Mouse (Mus musculus): ENCODE measurements around the gene Tnfrsf1a. TPM values are rescaled to one million over a fixed set of nuclear protein-coding genes. Genes with fewer than 3 reads are reported as not detected.

The Tnfrsf1a gene
- polyA plus RNA-seq, 1 experiment from 2014 or later = 37.0 TPM

DNA sequence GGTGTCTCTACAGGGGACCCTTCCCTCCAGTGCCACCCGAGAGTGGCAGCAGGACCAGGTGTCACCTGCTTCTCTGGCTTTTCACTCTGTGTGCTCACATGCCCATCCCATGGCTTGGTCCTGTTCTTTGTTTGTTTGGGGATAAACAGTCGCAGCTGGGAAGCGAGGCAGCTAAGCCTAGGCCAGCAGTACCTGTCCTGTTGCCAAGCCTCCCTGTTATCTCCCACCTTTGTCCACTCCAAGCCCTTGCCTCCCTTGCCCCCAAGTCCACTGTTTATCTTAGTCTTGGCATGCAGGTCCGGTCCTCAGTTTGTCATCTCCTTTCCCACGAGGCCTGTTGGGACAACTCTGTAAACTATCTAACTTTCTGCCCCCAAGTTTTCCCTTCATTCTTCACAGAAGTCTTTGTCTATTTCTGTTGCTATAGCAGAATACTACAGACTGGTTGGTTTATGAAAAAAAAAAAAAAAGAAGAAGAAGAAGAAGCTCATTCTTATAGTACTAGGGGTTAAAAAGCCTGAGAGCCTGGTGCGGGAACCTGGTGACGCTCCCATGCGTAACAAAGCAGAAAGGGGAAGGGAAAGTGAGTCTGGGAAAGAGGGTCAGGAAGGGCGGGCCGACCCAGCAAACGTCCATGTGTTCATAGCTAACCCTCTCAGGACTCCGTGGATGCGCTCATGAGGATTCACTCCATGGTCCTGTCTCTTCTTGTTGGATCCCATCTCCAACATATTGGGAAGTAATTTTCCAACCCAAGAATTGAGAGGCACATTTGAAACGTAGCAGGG, 15.9 kb upstream of the Tnfrsf1a start:
- Histone ChIP-seq H3K9me3 (replicated peaks; ENCODE audit: control insufficient read depth, low read length) (no peaks in the 10 kb centered on the region), H3K27ac (ENCODE audit: low read depth, low read length) (no peak overlapping the region), H3K4me1 (ENCODE audit: control insufficient read depth, insufficient read depth, low read length) (no peaks in the 10 kb centered on the region), H3K36me3 (ENCODE audit: control insufficient read depth, insufficient read depth, low read length) (no peaks in the 10 kb centered on the region), H3K27me3 (ENCODE audit: control insufficient read depth, insufficient read depth, low read length) (no peaks in the 10 kb centered on the region), H3K9ac (ENCODE audit: low read depth, low read length) (no peak overlapping the region), H3K4me3 (ENCODE audit: low read depth, low read length) (no peak overlapping the region), H3K4me2 (no peak overlapping the region)
- no peak for ATAC-seq (replicated peaks; ENCODE audit: insufficient number of reproducible peaks, low FRiP score, low TSS enrichment)
- 74% methylated on average over 14 of the region's 14 CpGs for WGBS (ENCODE audit: insufficient replicate concordance)

GRCm38 (mm10) chr6:125334356-125334755, 14.8 kb upstream of the Tnfrsf1a start:
- ATAC-seq (replicated peaks; ENCODE audit: insufficient number of reproducible peaks, low FRiP score, low TSS enrichment) = no peak
- no peaks in the 10 kb centered on the region for H3K9me3 ChIP-seq (replicated peaks; ENCODE audit: control insufficient read depth, low read length)
- H3K4me3 ChIP-seq (ENCODE audit: low read depth, low read length) = no peak overlapping the region
- H3K27ac ChIP-seq (ENCODE audit: low read depth, low read length) = no peak overlapping the region
- no peaks in the 10 kb centered on the region for H3K36me3 ChIP-seq (ENCODE audit: control insufficient read depth, insufficient read depth, low read length)
- H3K9ac ChIP-seq (ENCODE audit: low read depth, low read length) = no peak overlapping the region
- H3K4me2 ChIP-seq = no peak overlapping the region
- WGBS (ENCODE audit: insufficient replicate concordance) = 71% methylated on average over 2 of the region's 2 CpGs
- H3K4me1 ChIP-seq (ENCODE audit: control insufficient read depth, insufficient read depth, low read length) = no peaks in the 10 kb centered on the region
- H3K27me3 ChIP-seq (ENCODE audit: control insufficient read depth, insufficient read depth, low read length) = no peaks in the 10 kb centered on the region

GRCm38 (mm10) chr6:125338791-125339660, 10.1 kb upstream of the Tnfrsf1a start:
- 59% methylated on average over 9 of the region's 9 CpGs for WGBS (ENCODE audit: insufficient replicate concordance)
- Histone ChIP-seq H3K9ac (ENCODE audit: low read depth, low read length) (no peak overlapping the region), H3K4me2 (no peak overlapping the region), H3K4me3 (ENCODE audit: low read depth, low read length) (no peak overlapping the region), H3K9me3 (replicated peaks; ENCODE audit: control insufficient read depth, low read length) (no peaks in the 10 kb centered on the region), H3K27ac (ENCODE audit: low read depth, low read length) (no peak overlapping the region; the same call in 1 of the 2 replicates), H3K36me3 (ENCODE audit: control insufficient read depth, insufficient read depth, low read length) (no peaks in the 10 kb centered on the region), H3K4me1 (ENCODE audit: control insufficient read depth, insufficient read depth, low read length) (peaks cover 6% of the 10 kb centered on the region; the same call in 1 of the 2 replicates), H3K27me3 (ENCODE audit: control insufficient read depth, insufficient read depth, low read length) (peaks cover 3% of the 10 kb centered on the region; the same call in 1 of the 2 replicates)
- no peak for ATAC-seq (replicated peaks; ENCODE audit: insufficient number of reproducible peaks, low FRiP score, low TSS enrichment)

DNA sequence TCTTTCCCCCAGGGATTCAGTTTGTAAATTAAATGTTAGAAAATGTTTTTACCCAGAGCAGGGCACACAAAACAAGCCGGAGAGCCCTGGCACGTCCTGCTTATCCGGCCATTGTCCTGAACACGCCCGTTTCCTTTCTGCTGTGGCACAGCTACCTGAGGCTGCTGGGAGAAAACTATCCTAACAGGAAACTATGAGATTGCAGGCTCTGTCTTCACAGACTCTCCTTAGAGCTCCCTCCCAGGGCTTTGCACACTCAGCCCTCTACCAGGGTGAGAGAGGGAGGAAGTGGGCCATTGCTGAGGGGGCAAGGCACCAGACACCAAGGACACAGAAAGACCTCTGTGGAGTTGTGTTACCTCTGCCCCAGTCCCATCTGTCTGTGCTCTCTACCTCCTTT, 8.9 kb upstream of the Tnfrsf1a start:
- peaks cover 6% of the 10 kb centered on the region; the same call in 1 of the 2 replicates for H3K4me1 ChIP-seq (ENCODE audit: control insufficient read depth, insufficient read depth, low read length)
- H3K9ac ChIP-seq (ENCODE audit: low read depth, low read length) = no peak overlapping the region
- ATAC-seq (replicated peaks; ENCODE audit: insufficient number of reproducible peaks, low FRiP score, low TSS enrichment) = no peak
- H3K9me3 ChIP-seq (replicated peaks; ENCODE audit: control insufficient read depth, low read length) = no peaks in the 10 kb centered on the region
- no peaks in the 10 kb centered on the region for H3K36me3 ChIP-seq (ENCODE audit: control insufficient read depth, insufficient read depth, low read length)
- peak overlapping the region; percentile 67 for H3K27ac ChIP-seq (ENCODE audit: low read depth, low read length)
- 58% methylated on average over 5 of the region's 5 CpGs for WGBS (ENCODE audit: insufficient replicate concordance)
- no peak overlapping the region for H3K4me3 ChIP-seq (ENCODE audit: low read depth, low read length)
- peaks cover 4% of the 10 kb centered on the region; the same call in 1 of the 2 replicates for H3K27me3 ChIP-seq (ENCODE audit: control insufficient read depth, insufficient read depth, low read length)
- no peak overlapping the region for H3K4me2 ChIP-seq

- Histone ChIP-seq H3K9ac (ENCODE audit: low read depth, low read length) (no peak overlapping the region), H3K36me3 (ENCODE audit: control insufficient read depth, insufficient read depth, low read length) (no peaks in the 10 kb centered on the region), H3K4me3 (ENCODE audit: low read depth, low read length) (no peak overlapping the region), H3K27ac (ENCODE audit: low read depth, low read length) (no peak overlapping the region), H3K9me3 (replicated peaks; ENCODE audit: control insufficient read depth, low read length) (no peaks in the 10 kb centered on the region), H3K27me3 (ENCODE audit: control insufficient read depth, insufficient read depth, low read length) (peaks cover 4% of the 10 kb centered on the region; the same call in 1 of the 2 replicates), H3K4me2 (no peak overlapping the region), H3K4me1 (ENCODE audit: control insufficient read depth, insufficient read depth, low read length) (peaks cover 6% of the 10 kb centered on the region; the same call in 1 of the 2 replicates)
- ATAC-seq (replicated peaks; ENCODE audit: insufficient number of reproducible peaks, low FRiP score, low TSS enrichment) = no peak
- WGBS (ENCODE audit: insufficient replicate concordance) = 65% methylated on average over 3 of the region's 3 CpGs
Measured at GRCm38 (mm10) chr6:125342198-125342597, 7.0 kb upstream of the Tnfrsf1a start.

DNA sequence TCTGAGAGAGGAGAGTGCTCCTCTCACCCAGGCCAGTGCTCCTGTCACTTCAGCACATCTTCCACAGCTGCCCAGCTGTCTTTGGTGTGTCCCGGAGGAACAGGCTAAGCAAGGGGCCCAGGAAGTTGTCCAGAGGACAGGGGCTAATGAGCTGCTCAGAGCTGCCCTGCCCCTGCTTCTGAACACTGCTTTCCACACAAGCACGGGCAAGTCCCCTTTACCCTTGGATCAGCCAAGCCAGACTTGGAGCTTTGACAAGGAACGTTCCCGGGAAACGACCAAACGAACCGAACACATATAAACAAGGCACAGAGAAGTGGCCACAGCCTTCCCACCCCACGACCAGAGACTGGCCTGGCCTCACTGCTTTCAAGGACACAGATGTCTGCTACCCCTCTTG, 5.1 kb upstream of the Tnfrsf1a start:
- Histone ChIP-seq H3K4me1 (ENCODE audit: control insufficient read depth, insufficient read depth, low read length) (peaks cover 12% of the 10 kb centered on the region), H3K9me3 (replicated peaks; ENCODE audit: control insufficient read depth, low read length) (no peaks in the 10 kb centered on the region), H3K27me3 (ENCODE audit: control insufficient read depth, insufficient read depth, low read length) (peaks cover 4% of the 10 kb centered on the region; the same call in 1 of the 2 replicates), H3K36me3 (ENCODE audit: control insufficient read depth, insufficient read depth, low read length) (no peaks in the 10 kb centered on the region), H3K4me2 (no peak overlapping the region), H3K27ac (ENCODE audit: low read depth, low read length) (no peak overlapping the region), H3K4me3 (ENCODE audit: low read depth, low read length) (no peak overlapping the region), H3K9ac (ENCODE audit: low read depth, low read length) (no peak overlapping the region)
- WGBS (ENCODE audit: insufficient replicate concordance) = 38% methylated on average over 8 of the region's 8 CpGs
- no peak for ATAC-seq (replicated peaks; ENCODE audit: insufficient number of reproducible peaks, low FRiP score, low TSS enrichment)

GRCm38 (mm10) chr6:125344866-125345265, 4.3 kb upstream of the Tnfrsf1a start:
- Histone ChIP-seq H3K4me2 (no peak overlapping the region), H3K9me3 (replicated peaks; ENCODE audit: control insufficient read depth, low read length) (no peaks in the 10 kb centered on the region), H3K36me3 (ENCODE audit: control insufficient read depth, insufficient read depth, low read length) (no peaks in the 10 kb centered on the region), H3K27ac (ENCODE audit: low read depth, low read length) (no peak overlapping the region), H3K27me3 (ENCODE audit: control insufficient read depth, insufficient read depth, low read length) (peaks cover 4% of the 10 kb centered on the region; the same call in 1 of the 2 replicates), H3K4me1 (ENCODE audit: control insufficient read depth, insufficient read depth, low read length) (peaks cover 14% of the 10 kb centered on the region), H3K4me3 (ENCODE audit: low read depth, low read length) (no peak overlapping the region), H3K9ac (ENCODE audit: low read depth, low read length) (no peak overlapping the region)
- ATAC-seq (replicated peaks; ENCODE audit: insufficient number of reproducible peaks, low FRiP score, low TSS enrichment) = no peak
- WGBS (ENCODE audit: insufficient replicate concordance) = 62% methylated on average over 4 of the region's 4 CpGs

GRCm38 (mm10) chr6:125345625-125346024, 3.5 kb upstream of the Tnfrsf1a start:
- H3K4me1 ChIP-seq (ENCODE audit: control insufficient read depth, insufficient read depth, low read length) = peaks cover 10% of the 10 kb centered on the region
- H3K36me3 ChIP-seq (ENCODE audit: control insufficient read depth, insufficient read depth, low read length) = no peaks in the 10 kb centered on the region
- no peak overlapping the region for H3K9ac ChIP-seq (ENCODE audit: low read depth, low read length)
- peaks cover 4% of the 10 kb centered on the region; the same call in 1 of the 2 replicates for H3K27me3 ChIP-seq (ENCODE audit: control insufficient read depth, insufficient read depth, low read length)
- no peak overlapping the region for H3K4me3 ChIP-seq (ENCODE audit: low read depth, low read length)
- H3K27ac ChIP-seq (ENCODE audit: low read depth, low read length) = no peak overlapping the region
- WGBS (ENCODE audit: insufficient replicate concordance) = 66% methylated on average over 1 of the region's 1 CpGs
- no peak for ATAC-seq (replicated peaks; ENCODE audit: insufficient number of reproducible peaks, low FRiP score, low TSS enrichment)
- H3K4me2 ChIP-seq = no peak overlapping the region
- no peaks in the 10 kb centered on the region for H3K9me3 ChIP-seq (replicated peaks; ENCODE audit: control insufficient read depth, low read length)

Measured in heart, embryonic 11.5 days (tissue).